Mouse (Mus musculus) small intestine, adult 2 months (tissue): Measurements from ENCODE around the gene Eya4.

Experiments used
- CTCF ChIP-seq: fragments of 200-500 bp; IDR thresholded peaks from 2 replicates; pipeline ENCODE4 v1.5.1; 2012; ENCODE audit warnings: low read depth, mild to moderate bottlenecking, control low read depth, inconsistent platforms, low read length, moderate library complexity, mixed read lengths; ENCODE audit not compliant: insufficient replicate concordance, insufficient read length; ENCODE audit errors: extremely low read depth
- POLR2A ChIP-seq: fragments of 200-500 bp; IDR thresholded peaks from 2 replicates; pipeline ENCODE4 v1.6.1; 2012; ENCODE audit warnings: low read depth, mild to moderate bottlenecking, control low read depth, inconsistent platforms, low read length, moderate library complexity

- TF ChIP-seq CTCF (no peak), POLR2A (no peak)
Observed at GRCm38 (mm10) chr10:23349392-23350010, 1.1 kb downstream of the Eya4 start.
